Mouse (Mus musculus) embryo, embryonic 9.5 days (tissue): ENCODE measurements around the gene Olfr1427.
A peak's percentile ranks its signal among the peaks of the same experiment; 100 is the strongest.
"Not testable (repeated sequence)": the region's sequence is repeated elsewhere in the genome, so short reads cannot be mapped to it uniquely, and the experiment has no call there.

Experiments
- DNase-seq: peaks from one replicate; pipeline ENCODE4 v3.0.0-alpha.2; 2017; ENCODE audit errors: extremely low spot score

Olfr1427 gene

GRCm38 (mm10) chr19:12103234-12103633 is at the start of gene Olfr1427:
Olfr1427 (minus strand) TSS chr19:12103334.
- DNase-seq: no peak

- DNase-seq: no peak
Observed at GRCm38 (mm10) chr19:12145452-12145851, 42.3 kb upstream of the Olfr1427 start.

GRCm38 (mm10) chr19:12143356-12143755 is 40.2 kb upstream of the Olfr1427 start:
- no peak for DNase-seq

GRCm38 (mm10) chr19:12134289-12134688 is 31.2 kb upstream of the Olfr1427 start:
- peak; percentile 10 for DNase-seq

- DNase-seq: no peak
Observed at GRCm38 (mm10) chr19:12123103-12123502, 20.0 kb upstream of the Olfr1427 start, which contains the start of gene Olfr76. Olfr76 (minus strand) TSS chr19:12123203.

GRCm38 (mm10) chr19:12116464-12116863 is 13.3 kb upstream of the Olfr1427 start:
- DNase-seq: no peak

GRCm38 (mm10) chr19:12115797-12116196 is 12.7 kb upstream of the Olfr1427 start, which contains the start of gene Olfr1428:
Olfr1428 (minus strand) TSS chr19:12115897.
- no peak for DNase-seq

GRCm38 (mm10) chr19:12113807-12114206 is 10.7 kb upstream of the Olfr1427 start:
- no peak for DNase-seq

GRCm38 (mm10) chr19:12104541-12104940 is 1.4 kb upstream of the Olfr1427 start:
- DNase-seq: no peak

GRCm38 (mm10) chr19:12091913-12092312 is 11.2 kb downstream of the Olfr1427 start, which contains the start of gene Olfr1426:
Olfr1426 (minus strand) TSS chr19:12092013.
- DNase-seq: no peak

- not testable (repeated sequence) for DNase-seq
Observed at GRCm38 (mm10) chr19:12077631-12078030, 25.5 kb downstream of the Olfr1427 start, which contains the start of gene Olfr1425. Olfr1425 (minus strand) TSS chr19:12077731.

- not testable (repeated sequence) for DNase-seq
Observed at GRCm38 (mm10) chr19:12069546-12069945, 33.6 kb downstream of the Olfr1427 start.

- not testable (repeated sequence) for DNase-seq
Observed at GRCm38 (mm10) chr19:12067806-12068205, 35.3 kb downstream of the Olfr1427 start.

- DNase-seq: not testable (repeated sequence)
Observed at GRCm38 (mm10) chr19:12062582-12062981, 40.6 kb downstream of the Olfr1427 start, which contains the start of gene Olfr1424. Olfr1424 (minus strand) TSS chr19:12062682.
